Mouse (Mus musculus): ENCODE measurements around the gene Pfn4. TPM values are rescaled to one million over a fixed set of nuclear protein-coding genes. Genes with fewer than 3 reads are reported as not detected.
"Not testable (repeated sequence)": the region's sequence is repeated elsewhere in the genome, so short reads cannot be mapped to it uniquely, and the experiment has no call there.

The Pfn4 gene
- total and polyA plus RNA-seq, 2 experiments from 2014 or later = 9.2 to 21.3 TPM

- DNase-seq = no peak
- no peaks in the 10 kb centered on the region for H3K4me1 ChIP-seq (ENCODE audit: insufficient read depth)
- H3K36me3 ChIP-seq (ENCODE audit: insufficient read depth) = no peaks in the 10 kb centered on the region
- no peak for ATAC-seq
- no peak within 1 kb of the TSS for H3K9ac ChIP-seq
- H3K27me3 ChIP-seq (ENCODE audit: insufficient read depth, low read length) = no peaks in the 10 kb centered on the region
- no peak for TF ChIP-seq CTCF (IDR thresholded peaks at IDR 0.05; ENCODE audit: low read depth)
- H3K9me3 ChIP-seq (ENCODE audit: low read length) = no peaks in the 10 kb centered on the region
- 81% methylated on average over 18 of the region's 18 CpGs for WGBS
- no peak within 1 kb of the TSS for H3K27ac ChIP-seq (ENCODE audit: low read depth, low read length)
- no peak within 1 kb of the TSS for H3K4me3 ChIP-seq (ENCODE audit: low read depth, low read length)
- no peak within 1 kb of the TSS for H3K4me2 ChIP-seq (ENCODE audit: low read depth)
Observed at GRCm38 (mm10) chr12:4738031-4738576, 30.7 kb upstream of the Pfn4 start, which contains the start of gene Fam228a. Gene Fam228a (minus strand): TSS chr12:4738430.

DNA sequence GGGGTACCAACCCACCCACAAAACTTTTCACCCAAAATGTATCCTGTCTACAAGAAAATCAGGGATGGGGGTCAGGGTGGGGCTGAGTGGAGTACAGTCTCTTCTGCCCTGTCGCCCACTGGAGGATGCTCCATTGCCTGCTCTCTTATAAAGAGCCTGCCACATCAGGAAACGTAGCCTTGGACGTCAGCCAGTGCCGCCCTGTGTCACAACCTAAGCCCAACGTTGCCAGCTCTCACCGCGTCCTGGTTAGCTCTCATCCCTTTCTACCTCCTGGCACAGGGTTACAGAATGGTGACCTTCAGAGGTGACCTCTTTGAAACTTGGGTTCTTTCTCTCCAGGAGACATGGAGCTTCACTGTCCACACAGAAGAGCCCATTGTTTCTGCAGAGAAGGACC is 28.0 kb upstream of the Pfn4 start:
- 67% methylated on average over 7 of the region's 7 CpGs for WGBS
- H3K4me3 ChIP-seq (ENCODE audit: low read depth, low read length) = no peak overlapping the region
- no peak overlapping the region for H3K4me2 ChIP-seq (ENCODE audit: low read depth)
- ATAC-seq = no peak
- no peaks in the 10 kb centered on the region for H3K36me3 ChIP-seq (ENCODE audit: insufficient read depth)
- no peak overlapping the region for H3K9ac ChIP-seq
- H3K27ac ChIP-seq (ENCODE audit: low read depth, low read length) = no peak overlapping the region
- no peaks in the 10 kb centered on the region for H3K9me3 ChIP-seq (ENCODE audit: low read length)
- H3K4me1 ChIP-seq (ENCODE audit: insufficient read depth) = no peaks in the 10 kb centered on the region
- no peak for TF ChIP-seq CTCF (IDR thresholded peaks at IDR 0.05; ENCODE audit: low read depth)
- no peak for DNase-seq
- no peaks in the 10 kb centered on the region for H3K27me3 ChIP-seq (ENCODE audit: insufficient read depth, low read length)

GRCm38 (mm10) chr12:4742183-4742582 is 26.6 kb upstream of the Pfn4 start:
- no peak for TF ChIP-seq CTCF (IDR thresholded peaks at IDR 0.05; ENCODE audit: low read depth)
- DNase-seq = no peak
- Histone ChIP-seq H3K27ac (ENCODE audit: low read depth, low read length) (no peak overlapping the region), H3K9me3 (ENCODE audit: low read length) (no peaks in the 10 kb centered on the region), H3K4me3 (ENCODE audit: low read depth, low read length) (no peak overlapping the region), H3K9ac (no peak overlapping the region), H3K36me3 (ENCODE audit: insufficient read depth) (no peaks in the 10 kb centered on the region), H3K4me1 (ENCODE audit: insufficient read depth) (no peaks in the 10 kb centered on the region), H3K27me3 (ENCODE audit: insufficient read depth, low read length) (no peaks in the 10 kb centered on the region), H3K4me2 (ENCODE audit: low read depth) (no peak overlapping the region)
- ATAC-seq = no peak
- 91% methylated on average over 3 of the region's 3 CpGs for WGBS

DNA sequence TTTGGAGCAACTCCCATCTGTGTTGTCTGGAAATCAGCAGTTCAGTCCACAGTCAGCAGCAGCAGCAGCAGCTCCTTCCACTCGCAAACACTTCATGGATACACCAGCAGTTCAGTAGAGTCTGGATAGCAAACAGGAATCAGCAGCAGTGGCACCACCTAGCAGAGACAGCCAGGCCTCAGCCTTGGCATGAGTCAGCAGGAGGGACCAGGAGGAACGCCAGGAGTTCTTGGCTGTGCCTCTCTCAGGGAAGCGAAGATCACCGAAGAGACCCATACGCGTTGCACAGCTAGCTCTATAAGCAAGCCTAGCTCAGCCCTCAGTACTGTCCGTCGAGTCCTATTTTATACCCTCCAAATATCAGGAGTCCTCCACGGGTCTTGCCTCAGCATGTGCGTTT is 24.3 kb upstream of the Pfn4 start:
- ATAC-seq (no peak), DNase-seq (no peak)
- Histone ChIP-seq H3K36me3 (ENCODE audit: insufficient read depth) (no peaks in the 10 kb centered on the region), H3K27me3 (ENCODE audit: insufficient read depth, low read length) (no peaks in the 10 kb centered on the region), H3K4me2 (ENCODE audit: low read depth) (no peak overlapping the region), H3K4me3 (ENCODE audit: low read depth, low read length) (no peak overlapping the region), H3K9me3 (ENCODE audit: low read length) (no peaks in the 10 kb centered on the region), H3K9ac (no peak overlapping the region), H3K27ac (ENCODE audit: low read depth, low read length) (no peak overlapping the region), H3K4me1 (ENCODE audit: insufficient read depth) (no peaks in the 10 kb centered on the region)
- TF ChIP-seq CTCF (IDR thresholded peaks at IDR 0.05; ENCODE audit: low read depth) = no peak
- WGBS = 89% methylated on average over 10 of the region's 10 CpGs

GRCm38 (mm10) chr12:4754451-4754850 is 14.4 kb upstream of the Pfn4 start:
- not testable (repeated sequence) for H3K4me1 ChIP-seq (ENCODE audit: insufficient read depth); H3K36me3 ChIP-seq (ENCODE audit: insufficient read depth); H3K4me2 ChIP-seq (ENCODE audit: low read depth); H3K27me3 ChIP-seq (ENCODE audit: insufficient read depth, low read length); H3K9me3 ChIP-seq (ENCODE audit: low read length); H3K9ac ChIP-seq; ATAC-seq; DNase-seq; H3K4me3 ChIP-seq (ENCODE audit: low read depth, low read length); H3K27ac ChIP-seq (ENCODE audit: low read depth, low read length)
- WGBS = 95% methylated on average over 4 of the region's 4 CpGs

GRCm38 (mm10) chr12:4757060-4757459 is 11.8 kb upstream of the Pfn4 start:
- ATAC-seq (no peak), DNase-seq (no peak)
- no peaks in the 10 kb centered on the region for H3K9me3 ChIP-seq (ENCODE audit: low read length)
- H3K4me1 ChIP-seq (ENCODE audit: insufficient read depth) = no peaks in the 10 kb centered on the region
- no peak overlapping the region for H3K4me2 ChIP-seq (ENCODE audit: low read depth)
- H3K4me3 ChIP-seq (ENCODE audit: low read depth, low read length) = no peak overlapping the region
- H3K9ac ChIP-seq = no peak overlapping the region
- no peaks in the 10 kb centered on the region for H3K27me3 ChIP-seq (ENCODE audit: insufficient read depth, low read length)
- TF ChIP-seq CTCF (IDR thresholded peaks at IDR 0.05; ENCODE audit: low read depth) = no peak
- no peak overlapping the region for H3K27ac ChIP-seq (ENCODE audit: low read depth, low read length)
- H3K36me3 ChIP-seq (ENCODE audit: insufficient read depth) = no peaks in the 10 kb centered on the region
- WGBS = 97% methylated on average over 1 of the region's 1 CpGs

DNA sequence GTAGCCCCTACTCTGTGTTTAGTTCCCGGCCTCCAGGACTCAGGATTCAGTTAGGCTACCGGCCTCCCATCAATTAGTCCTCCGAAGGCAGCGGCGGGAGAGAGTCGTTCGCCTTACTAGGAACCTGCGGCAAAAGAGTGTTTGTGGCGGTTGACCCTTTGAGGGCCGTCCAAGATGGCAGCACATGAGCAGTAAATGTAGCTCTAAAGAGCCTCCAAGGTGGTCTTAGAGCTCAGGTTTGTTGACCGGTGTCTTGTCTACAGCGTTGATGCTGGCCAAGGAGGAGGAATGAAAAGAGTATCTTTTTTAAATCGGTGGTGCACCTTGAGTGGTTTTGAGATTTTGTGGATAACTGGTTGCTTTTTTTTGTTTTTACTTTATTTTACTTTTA is 506 bp downstream of the Pfn4 start:
- TF ChIP-seq CTCF (IDR thresholded peaks at IDR 0.05; ENCODE audit: low read depth) = no peak
- DNase-seq = no peak
- Histone ChIP-seq H3K27me3 (ENCODE audit: insufficient read depth, low read length) (no peaks in the 10 kb centered on the region), H3K9ac (peak overlapping the region; percentile 86), H3K9me3 (ENCODE audit: low read length) (no peaks in the 10 kb centered on the region), H3K27ac (ENCODE audit: low read depth, low read length) (peak overlapping the region; percentile 98), H3K4me1 (ENCODE audit: insufficient read depth) (0 out of 2 replicates have a peak, but pooled peaks cover 7% of the 10 kb centered on the region), H3K4me2 (ENCODE audit: low read depth) (peak overlapping the region; percentile 60), H3K4me3 (ENCODE audit: low read depth, low read length) (peak overlapping the region; percentile 67), H3K36me3 (ENCODE audit: insufficient read depth) (no peaks in the 10 kb centered on the region)
- ATAC-seq = peak; percentile 19
- 19% methylated on average over 13 of the region's 13 CpGs for WGBS

All from forebrain, postnatal 0 days (tissue).